Mouse (Mus musculus): ENCODE results near the gene Hcn2.

Gene Hcn2

GRCm38 (mm10) chr10:79716254-79716987 lies at the start of gene Hcn2:
Hcn2 (plus strand) TSS chr10:79716634.
- DNase-seq = no peak

- no peak for DNase-seq
Measured at GRCm38 (mm10) chr10:79668076-79668475, 48.4 kb upstream of the Hcn2 start.

- peak; percentile 99 for DNase-seq
Measured at GRCm38 (mm10) chr10:79668771-79669575, 47.5 kb upstream of the Hcn2 start, which contains the start of gene Tpgs1. Tpgs1 (plus strand) TSS chr10:79669369.

GRCm38 (mm10) chr10:79669576-79670057 lies 46.8 kb upstream of the Hcn2 start:
- DNase-seq = peak; percentile 98

GRCm38 (mm10) chr10:79670071-79670888 lies 46.2 kb upstream of the Hcn2 start:
- DNase-seq = no peak

GRCm38 (mm10) chr10:79671396-79672087 lies 44.9 kb upstream of the Hcn2 start:
- no peak for DNase-seq

- DNase-seq = no peak
Measured at GRCm38 (mm10) chr10:79672088-79672455, 44.4 kb upstream of the Hcn2 start.

GRCm38 (mm10) chr10:79673054-79673453 lies 43.4 kb upstream of the Hcn2 start:
- DNase-seq = no peak

- DNase-seq = peak; percentile 91
Measured at GRCm38 (mm10) chr10:79675346-79676035, 40.9 kb upstream of the Hcn2 start.

GRCm38 (mm10) chr10:79680606-79681495 lies 35.6 kb upstream of the Hcn2 start:
- DNase-seq = peak; percentile 98

GRCm38 (mm10) chr10:79681591-79682245 lies 34.7 kb upstream of the Hcn2 start, which contains the start of gene Cdc34:
Cdc34 (plus strand) TSS chr10:79682195.
- peak; percentile 100 for DNase-seq

GRCm38 (mm10) chr10:79682551-79682915 lies 33.9 kb upstream of the Hcn2 start:
- DNase-seq = peak; percentile 96

GRCm38 (mm10) chr10:79682916-79683582 lies 33.4 kb upstream of the Hcn2 start:
- peak; percentile 98 for DNase-seq

GRCm38 (mm10) chr10:79683726-79684640 lies 32.5 kb upstream of the Hcn2 start:
- peak; percentile 98 for DNase-seq

GRCm38 (mm10) chr10:79684770-79685600 lies 31.4 kb upstream of the Hcn2 start:
- peak; percentile 92 for DNase-seq

GRCm38 (mm10) chr10:79686219-79686618 lies 30.2 kb upstream of the Hcn2 start:
- DNase-seq = peak; percentile 87

- DNase-seq = peak; percentile 98
Measured at GRCm38 (mm10) chr10:79686691-79687090, 29.7 kb upstream of the Hcn2 start.

Measured in heart, adult 11 months (tissue).